Mouse (Mus musculus): Measurements from ENCODE around the gene Ddx20. TPM values are rescaled to one million over a fixed set of nuclear protein-coding genes. Genes with fewer than 3 reads are reported as not detected.
A peak's percentile ranks its signal among the peaks of the same experiment; 100 is the strongest.

Ddx20 gene
- total and polyA plus RNA-seq, 3 experiments, result 4.1 to 12.3 (median 9.2) TPM

DNA sequence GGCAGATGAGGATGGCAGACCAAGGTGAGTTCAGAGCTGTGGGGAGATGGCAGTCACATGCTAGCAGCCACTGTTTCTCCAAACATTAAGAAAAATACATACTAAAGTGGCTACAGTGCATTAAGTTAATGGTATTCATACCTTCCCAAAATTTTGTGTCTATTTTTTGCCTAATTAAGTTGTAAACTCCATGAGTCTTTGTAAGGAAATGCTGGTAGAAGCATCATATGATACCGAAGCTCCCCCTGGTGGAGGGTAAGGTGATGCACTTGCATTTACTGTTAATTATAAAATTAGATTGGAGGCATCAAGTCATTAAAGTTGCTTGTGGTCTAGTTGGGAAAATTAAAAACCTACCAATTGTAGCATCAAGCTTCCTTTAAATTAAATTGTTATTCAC, 38.7 kb upstream of the Ddx20 start:
- no peak overlapping the region for H3K27ac ChIP-seq
- intact Hi-C loops (cut with DNase I), result loop anchor here (1.0 kb wide), 2 partner anchors 39 to 52 kb away; partner anchors contain the start of gene Ddx20
- peak; percentile 25 to 51 for DNase-seq
- WGBS, result 2% methylated on average over 1 of the region's 1 CpGs
- no peaks in the 10 kb centered on the region for H3K27me3 ChIP-seq (ENCODE audit: control insufficient read depth, insufficient read depth, low read length)
- H3K79me2 ChIP-seq (replicated peaks; ENCODE audit: control insufficient read depth, insufficient read depth, low read length), result no peaks in the 10 kb centered on the region
- TF ChIP-seq EP300 (IDR thresholded peaks at IDR 0.05; ENCODE audit: insufficient read depth, low read depth, low read length) (no peak), POLR2A (IDR thresholded peaks at IDR 0.05; ENCODE audit: insufficient read depth, low read depth, low read length) (no peak), CTCF (IDR thresholded peaks at IDR 0.05) (peak; percentile 98)
- peaks cover 7% of the 10 kb centered on the region for H3K36me3 ChIP-seq (ENCODE audit: control insufficient read depth, insufficient read depth, low read length)
- H3K4me3 ChIP-seq, result no peak overlapping the region
- H3K9ac ChIP-seq (ENCODE audit: low read depth, low read length), result no peak overlapping the region
- H3K4me1 ChIP-seq (ENCODE audit: control insufficient read depth, insufficient read depth, low read length), result peaks cover 14% of the 10 kb centered on the region

GRCm38 (mm10) chr3:105722510-105722909, 35.1 kb upstream of the Ddx20 start:
- H3K79me2 ChIP-seq (replicated peaks; ENCODE audit: control insufficient read depth, insufficient read depth, low read length), result no peaks in the 10 kb centered on the region
- H3K27me3 ChIP-seq (ENCODE audit: control insufficient read depth, insufficient read depth, low read length), result no peaks in the 10 kb centered on the region
- no peak overlapping the region; the same call in 1 of the 2 replicates for H3K27ac ChIP-seq
- no peak overlapping the region for H3K4me3 ChIP-seq
- peaks cover 19% of the 10 kb centered on the region for H3K4me1 ChIP-seq (ENCODE audit: control insufficient read depth, insufficient read depth, low read length)
- no peaks in the 10 kb centered on the region for H3K36me3 ChIP-seq (ENCODE audit: control insufficient read depth, insufficient read depth, low read length)
- 41% methylated on average over 3 of the region's 3 CpGs for WGBS
- intact Hi-C loops (cut with DNase I), result no loop called here
- TF ChIP-seq EP300 (IDR thresholded peaks at IDR 0.05; ENCODE audit: insufficient read depth, low read depth, low read length) (0 out of 2 replicates have a peak, but pooled peaks have one; percentile 6), POLR2A (IDR thresholded peaks at IDR 0.05; ENCODE audit: insufficient read depth, low read depth, low read length) (no peak), CTCF (IDR thresholded peaks at IDR 0.05) (no peak)
- peak in 1 of 2 experiments; percentile 53 for DNase-seq
- no peak overlapping the region for H3K9ac ChIP-seq (ENCODE audit: low read depth, low read length)

DNA sequence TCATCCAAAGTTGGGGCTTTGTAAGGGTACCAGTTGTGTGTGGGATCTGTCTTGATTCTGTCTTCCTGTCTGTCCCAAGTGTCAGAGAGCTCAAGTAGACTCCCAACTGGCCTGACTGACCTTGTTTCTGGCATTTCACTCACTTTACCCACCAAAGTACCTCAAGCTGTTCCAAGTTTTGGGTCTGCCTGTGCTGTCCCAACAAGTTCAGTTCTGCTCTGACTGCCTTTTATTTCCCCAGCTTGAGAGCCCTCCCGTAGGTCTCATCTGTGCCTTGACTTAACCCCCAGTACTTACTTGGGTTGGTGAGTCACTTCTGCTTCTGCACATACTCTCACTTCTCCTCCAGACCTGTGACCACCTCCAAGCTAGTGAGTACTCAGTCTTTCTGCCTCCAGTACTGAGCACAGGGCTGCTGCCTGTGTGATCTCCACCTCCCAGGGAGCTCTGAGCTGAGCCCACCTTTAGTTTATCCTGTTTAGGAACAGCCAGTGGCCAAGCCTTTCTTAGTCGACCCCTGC, 34.4 kb upstream of the Ddx20 start:
- Histone ChIP-seq H3K27me3 (ENCODE audit: control insufficient read depth, insufficient read depth, low read length) (no peaks in the 10 kb centered on the region), H3K79me2 (replicated peaks; ENCODE audit: control insufficient read depth, insufficient read depth, low read length) (no peaks in the 10 kb centered on the region), H3K4me1 (ENCODE audit: control insufficient read depth, insufficient read depth, low read length) (peaks cover 21% of the 10 kb centered on the region), H3K27ac (peak overlapping the region; percentile 54), H3K36me3 (ENCODE audit: control insufficient read depth, insufficient read depth, low read length) (peaks cover 3% of the 10 kb centered on the region; the same call in 1 of the 2 replicates), H3K9ac (ENCODE audit: low read depth, low read length) (no peak overlapping the region), H3K4me3 (no peak overlapping the region)
- intact Hi-C loops (cut with DNase I), result no loop called here
- WGBS, result 71% methylated on average over 2 of the region's 2 CpGs
- TF ChIP-seq POLR2A (IDR thresholded peaks at IDR 0.05; ENCODE audit: insufficient read depth, low read depth, low read length) (no peak), EP300 (IDR thresholded peaks at IDR 0.05; ENCODE audit: insufficient read depth, low read depth, low read length) (no peak), CTCF (IDR thresholded peaks at IDR 0.05) (no peak)
- DNase-seq, result no peak

DNA sequence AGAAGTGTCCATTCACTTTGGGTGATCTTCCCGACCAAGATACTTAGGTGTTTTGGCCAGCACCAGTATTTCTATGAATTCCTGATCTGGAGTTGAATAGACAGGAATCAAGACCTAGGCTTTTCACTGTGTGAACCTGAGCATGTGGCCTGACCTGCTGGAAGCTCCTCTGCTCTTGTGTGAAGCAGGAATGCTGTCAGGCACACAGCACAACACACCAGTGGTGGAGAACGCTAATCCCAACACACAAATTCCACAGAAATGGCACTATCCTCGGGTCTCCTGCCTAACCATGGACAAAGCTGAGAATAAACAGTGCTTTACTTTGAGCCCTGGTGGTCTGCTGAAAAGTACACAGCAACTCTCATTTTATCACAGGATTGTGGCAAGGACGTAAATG, 33.1 kb upstream of the Ddx20 start:
- Histone ChIP-seq H3K79me2 (replicated peaks; ENCODE audit: control insufficient read depth, insufficient read depth, low read length) (no peaks in the 10 kb centered on the region), H3K9ac (ENCODE audit: low read depth, low read length) (no peak overlapping the region), H3K27ac (no peak overlapping the region), H3K27me3 (ENCODE audit: control insufficient read depth, insufficient read depth, low read length) (no peaks in the 10 kb centered on the region), H3K4me3 (no peak overlapping the region), H3K4me1 (ENCODE audit: control insufficient read depth, insufficient read depth, low read length) (peaks cover 21% of the 10 kb centered on the region), H3K36me3 (ENCODE audit: control insufficient read depth, insufficient read depth, low read length) (peaks cover 8% of the 10 kb centered on the region; the same call in 1 of the 2 replicates)
- WGBS, result 66% methylated on average over 4 of the region's 4 CpGs
- intact Hi-C loops (cut with DNase I), result no loop called here
- no peak for DNase-seq
- TF ChIP-seq CTCF (IDR thresholded peaks at IDR 0.05) (no peak), POLR2A (IDR thresholded peaks at IDR 0.05; ENCODE audit: insufficient read depth, low read depth, low read length) (0 out of 2 replicates have a peak, but pooled peaks have one; percentile 12), EP300 (IDR thresholded peaks at IDR 0.05; ENCODE audit: insufficient read depth, low read depth, low read length) (no peak)

GRCm38 (mm10) chr3:105719979-105720378, 32.6 kb upstream of the Ddx20 start:
- 65% methylated on average over 4 of the region's 4 CpGs for WGBS
- no peak for TF ChIP-seq EP300 (IDR thresholded peaks at IDR 0.05; ENCODE audit: insufficient read depth, low read depth, low read length)
- no peak for TF ChIP-seq POLR2A (IDR thresholded peaks at IDR 0.05; ENCODE audit: insufficient read depth, low read depth, low read length)
- no peak for TF ChIP-seq CTCF (IDR thresholded peaks at IDR 0.05)
- Histone ChIP-seq H3K9ac (ENCODE audit: low read depth, low read length) (no peak overlapping the region), H3K4me3 (no peak overlapping the region), H3K4me1 (ENCODE audit: control insufficient read depth, insufficient read depth, low read length) (peaks cover 21% of the 10 kb centered on the region), H3K36me3 (ENCODE audit: control insufficient read depth, insufficient read depth, low read length) (peaks cover 10% of the 10 kb centered on the region), H3K79me2 (replicated peaks; ENCODE audit: control insufficient read depth, insufficient read depth, low read length) (no peaks in the 10 kb centered on the region), H3K27me3 (ENCODE audit: control insufficient read depth, insufficient read depth, low read length) (no peaks in the 10 kb centered on the region), H3K27ac (no peak overlapping the region)
- no peak for DNase-seq
- intact Hi-C loops (cut with DNase I), result no loop called here

- Histone ChIP-seq H3K79me2 (replicated peaks; ENCODE audit: control insufficient read depth, insufficient read depth, low read length) (no peaks in the 10 kb centered on the region), H3K4me1 (ENCODE audit: control insufficient read depth, insufficient read depth, low read length) (peaks cover 27% of the 10 kb centered on the region), H3K9ac (ENCODE audit: low read depth, low read length) (no peak overlapping the region), H3K36me3 (ENCODE audit: control insufficient read depth, insufficient read depth, low read length) (peaks cover 10% of the 10 kb centered on the region), H3K27me3 (ENCODE audit: control insufficient read depth, insufficient read depth, low read length) (no peaks in the 10 kb centered on the region), H3K4me3 (no peak overlapping the region), H3K27ac (peak overlapping the region; percentile 61)
- peak in 1 of 2 experiments; percentile 14 for DNase-seq
- TF ChIP-seq CTCF (IDR thresholded peaks at IDR 0.05) (peak; percentile 40), POLR2A (IDR thresholded peaks at IDR 0.05; ENCODE audit: insufficient read depth, low read depth, low read length) (0 out of 2 replicates have a peak, but pooled peaks have one; percentile 12), EP300 (IDR thresholded peaks at IDR 0.05; ENCODE audit: insufficient read depth, low read depth, low read length) (no peak)
- intact Hi-C loops (cut with DNase I), result no loop called here
- WGBS, result 26% methylated on average over 4 of the region's 4 CpGs
Observed at GRCm38 (mm10) chr3:105718746-105719145, 31.4 kb upstream of the Ddx20 start.

Measured in heart, adult 2 months (tissue).